Mouse (Mus musculus) lung, postnatal 0 days (tissue): ENCODE results near the gene Rab11b.

ENCODE experiments used
- CTCF ChIP-seq: IDR thresholded peaks from 2 replicates; pipeline ENCODE4 v1.5.1; 2016; ENCODE audit warnings: antibody characterized with exemption, mild to moderate bottlenecking
- EP300 ChIP-seq: IDR thresholded peaks from 2 replicates; pipeline ENCODE4 v1.6.1; 2016; ENCODE audit warnings: antibody characterized with exemption, mild to moderate bottlenecking, control low read depth

GRCm38 (mm10) chr17:33799277-33799676 lies 38.9 kb upstream of the Rab11b start:
- TF ChIP-seq CTCF (no peak), EP300 (no peak)
